Mouse (Mus musculus): Measurements from ENCODE around the gene Krt4. TPM values are rescaled to one million over a fixed set of nuclear protein-coding genes. Genes with fewer than 3 reads are reported as not detected.

The Krt4 gene
- polyA plus RNA-seq, 1 experiment from 2014 or later, result 4.1 TPM

DNA sequence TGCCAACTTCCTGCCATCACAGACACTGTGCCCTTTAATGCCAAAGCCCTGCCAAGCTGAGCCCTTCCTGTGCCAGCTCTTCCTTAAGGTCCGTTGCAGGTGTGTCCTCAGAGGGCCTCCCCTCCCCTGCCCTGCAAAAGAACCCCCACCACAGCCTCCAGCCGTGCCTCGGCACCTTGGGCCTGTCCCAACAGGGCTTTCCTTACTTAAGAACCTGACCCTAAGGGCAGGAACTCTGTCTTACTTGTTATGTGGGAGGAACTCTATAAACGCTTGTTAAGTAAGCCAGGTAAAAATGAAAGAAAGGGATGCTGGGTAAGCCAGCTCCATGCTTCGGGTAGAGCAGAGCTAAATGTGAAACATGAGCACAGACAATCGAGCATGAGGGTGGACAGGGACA lies 8.5 kb upstream of the Krt4 start:
- no peak overlapping the region for H3K4me2 ChIP-seq (replicated peaks)
- WGBS, result 54% methylated on average over 6 of the region's 6 CpGs
- H3K4me1 ChIP-seq, result peaks cover 22% of the 10 kb centered on the region
- H3K27me3 ChIP-seq, result peaks cover 42% of the 10 kb centered on the region
- ATAC-seq (ENCODE audit: low FRiP score, low read depth), result no peak
- no peaks in the 10 kb centered on the region for H3K36me3 ChIP-seq
- H3K4me3 ChIP-seq, result no peak overlapping the region
- no peak overlapping the region for H3K9ac ChIP-seq
- no peaks in the 10 kb centered on the region for H3K9me3 ChIP-seq
- no peak overlapping the region for H3K27ac ChIP-seq

- Histone ChIP-seq H3K9ac (peak overlapping the region; percentile 35; the same call in 1 of the 2 replicates), H3K4me3 (peak overlapping the region; percentile 24), H3K36me3 (no peaks in the 10 kb centered on the region), H3K27me3 (peaks cover 38% of the 10 kb centered on the region), H3K4me1 (peaks cover 28% of the 10 kb centered on the region), H3K9me3 (no peaks in the 10 kb centered on the region), H3K27ac (no peak overlapping the region), H3K4me2 (replicated peaks) (peak overlapping the region; percentile 52)
- ATAC-seq (ENCODE audit: low FRiP score, low read depth), result no peak
- whole genome bisulfite sequencing, result 6% methylated on average over 17 of the region's 17 CpGs
Observed at GRCm38 (mm10) chr15:101929666-101930065, 5.1 kb upstream of the Krt4 start.

GRCm38 (mm10) chr15:101929087-101929486 lies 4.6 kb upstream of the Krt4 start:
- Histone ChIP-seq H3K9me3 (no peaks in the 10 kb centered on the region), H3K27ac (no peak overlapping the region), H3K36me3 (no peaks in the 10 kb centered on the region), H3K9ac (no peak overlapping the region), H3K27me3 (peaks cover 38% of the 10 kb centered on the region), H3K4me2 (replicated peaks) (peak overlapping the region; percentile 52), H3K4me1 (peaks cover 28% of the 10 kb centered on the region), H3K4me3 (no peak overlapping the region)
- ATAC-seq (ENCODE audit: low FRiP score, low read depth), result no peak
- 11% methylated on average over 9 of the region's 9 CpGs for WGBS

DNA sequence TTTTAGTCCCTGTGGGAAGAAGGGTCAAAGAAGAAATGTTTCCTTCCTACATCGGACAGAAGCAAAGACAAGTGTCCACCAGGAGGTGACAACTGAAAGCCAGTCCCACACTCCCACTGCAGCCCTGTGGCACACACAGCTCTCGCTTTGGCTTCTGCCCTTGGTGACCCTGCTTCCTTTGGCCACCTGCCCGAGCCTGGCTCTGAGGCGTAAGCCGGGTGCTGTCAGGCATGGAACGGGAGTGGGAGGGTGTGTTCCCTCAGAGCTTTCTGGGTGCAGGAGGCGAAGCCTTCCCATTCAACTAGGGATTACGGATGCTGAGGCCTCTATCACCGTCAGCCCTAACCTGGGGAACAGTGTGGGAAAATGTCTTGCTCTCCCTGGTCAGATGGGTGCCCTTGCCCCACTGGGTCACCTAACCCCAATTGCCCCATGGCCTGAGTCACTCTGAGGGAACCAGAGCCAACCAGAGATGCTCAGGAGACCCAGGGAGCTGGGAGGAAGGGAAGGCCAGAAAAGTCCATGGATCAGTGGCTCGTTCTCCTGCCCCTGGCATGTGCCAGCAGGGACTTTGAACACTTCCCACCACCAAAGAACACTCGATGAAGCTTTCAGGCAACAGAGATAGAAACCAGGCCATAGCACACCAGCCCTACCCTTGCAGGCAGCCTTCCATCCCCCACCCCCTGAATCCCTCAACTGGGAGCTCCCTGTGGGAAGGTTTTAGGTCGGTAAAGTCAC lies 3.0 kb upstream of the Krt4 start:
- Histone ChIP-seq H3K27ac (no peak overlapping the region), H3K36me3 (no peaks in the 10 kb centered on the region), H3K9ac (no peak overlapping the region), H3K9me3 (no peaks in the 10 kb centered on the region), H3K4me1 (peaks cover 28% of the 10 kb centered on the region), H3K27me3 (peaks cover 35% of the 10 kb centered on the region), H3K4me3 (no peak overlapping the region), H3K4me2 (replicated peaks) (no peak overlapping the region)
- 70% methylated on average over 12 of the region's 12 CpGs for WGBS
- ATAC-seq (ENCODE audit: low FRiP score, low read depth), result no peak

- peaks cover 22% of the 10 kb centered on the region for H3K4me1 ChIP-seq
- H3K4me2 ChIP-seq (replicated peaks), result no peak overlapping the region
- ATAC-seq (ENCODE audit: low FRiP score, low read depth), result no peak
- WGBS, result 81% methylated on average over 1 of the region's 1 CpGs
- no peak overlapping the region for H3K4me3 ChIP-seq
- H3K27me3 ChIP-seq, result peaks cover 11% of the 10 kb centered on the region
- H3K27ac ChIP-seq, result no peak overlapping the region
- no peaks in the 10 kb centered on the region for H3K36me3 ChIP-seq
- H3K9me3 ChIP-seq, result no peaks in the 10 kb centered on the region
- no peak overlapping the region for H3K9ac ChIP-seq
Observed at GRCm38 (mm10) chr15:101925041-101925440, 506 bp upstream of the Krt4 start.

- Histone ChIP-seq H3K4me2 (replicated peaks) (no peak overlapping the region), H3K4me1 (no peaks in the 10 kb centered on the region), H3K27me3 (peaks cover 4% of the 10 kb centered on the region; the same call in 1 of the 2 replicates), H3K27ac (no peak overlapping the region), H3K9me3 (no peaks in the 10 kb centered on the region), H3K4me3 (no peak overlapping the region), H3K36me3 (no peaks in the 10 kb centered on the region), H3K9ac (no peak overlapping the region)
- no peak for ATAC-seq (ENCODE audit: low FRiP score, low read depth)
- 93% methylated on average over 2 of the region's 2 CpGs for WGBS
Observed at GRCm38 (mm10) chr15:101922296-101922695, 2.2 kb downstream of the Krt4 start.

DNA sequence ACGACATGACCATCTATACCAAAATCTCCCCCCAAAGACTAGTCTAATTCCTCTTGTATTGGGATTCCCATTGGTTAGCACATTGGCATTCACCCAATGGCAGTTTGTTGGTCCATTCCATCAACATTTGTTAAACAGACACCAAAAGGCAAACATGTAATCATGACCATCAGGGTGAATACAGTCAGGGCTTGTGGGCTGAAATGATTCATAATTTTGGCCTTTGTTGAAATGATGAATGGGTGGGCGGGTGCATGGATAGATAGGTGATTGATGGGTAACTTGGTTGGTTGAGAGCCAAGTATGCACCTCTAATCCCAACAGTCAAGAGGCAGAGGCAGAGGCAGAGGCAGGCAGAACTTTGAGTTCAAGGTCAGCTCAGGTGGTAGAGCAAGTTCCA lies 8.5 kb downstream of the Krt4 start:
- Histone ChIP-seq H3K4me1 (no peaks in the 10 kb centered on the region), H3K36me3 (no peaks in the 10 kb centered on the region), H3K9ac (no peak overlapping the region), H3K4me3 (no peak overlapping the region), H3K27me3 (peaks cover 7% of the 10 kb centered on the region; the same call in 1 of the 2 replicates), H3K9me3 (no peaks in the 10 kb centered on the region), H3K27ac (no peak overlapping the region), H3K4me2 (replicated peaks) (no peak overlapping the region)
- 70% methylated on average over 2 of the region's 2 CpGs for WGBS
- no peak for ATAC-seq (ENCODE audit: low FRiP score, low read depth)

DNA sequence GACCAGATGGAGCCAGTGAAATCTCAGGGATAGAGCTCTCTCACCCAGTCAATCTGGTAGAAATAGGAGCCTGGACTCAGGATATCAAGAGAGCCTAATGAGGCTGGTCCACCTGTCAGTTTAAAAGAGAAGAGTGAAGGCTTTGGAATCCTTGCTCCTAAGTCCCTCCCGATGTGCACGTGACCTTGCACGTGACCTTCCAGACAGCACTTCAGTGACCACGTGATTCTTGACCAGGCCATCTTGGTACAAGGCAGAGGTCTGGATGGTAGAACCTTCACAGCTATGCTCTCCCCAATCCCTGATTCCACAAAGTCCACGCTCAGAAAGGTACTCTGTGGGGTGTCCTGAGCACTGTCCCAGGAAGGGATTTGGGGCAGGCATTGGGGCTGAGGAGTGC lies 19.7 kb downstream of the Krt4 start:
- H3K27me3 ChIP-seq, result no peaks in the 10 kb centered on the region
- ATAC-seq (ENCODE audit: low FRiP score, low read depth), result no peak
- no peak overlapping the region for H3K9ac ChIP-seq
- no peak overlapping the region for H3K4me2 ChIP-seq (replicated peaks)
- no peaks in the 10 kb centered on the region for H3K4me1 ChIP-seq
- 85% methylated on average over 5 of the region's 5 CpGs for WGBS
- no peak overlapping the region for H3K27ac ChIP-seq
- H3K4me3 ChIP-seq, result no peak overlapping the region
- H3K9me3 ChIP-seq, result no peaks in the 10 kb centered on the region
- H3K36me3 ChIP-seq, result no peaks in the 10 kb centered on the region

DNA sequence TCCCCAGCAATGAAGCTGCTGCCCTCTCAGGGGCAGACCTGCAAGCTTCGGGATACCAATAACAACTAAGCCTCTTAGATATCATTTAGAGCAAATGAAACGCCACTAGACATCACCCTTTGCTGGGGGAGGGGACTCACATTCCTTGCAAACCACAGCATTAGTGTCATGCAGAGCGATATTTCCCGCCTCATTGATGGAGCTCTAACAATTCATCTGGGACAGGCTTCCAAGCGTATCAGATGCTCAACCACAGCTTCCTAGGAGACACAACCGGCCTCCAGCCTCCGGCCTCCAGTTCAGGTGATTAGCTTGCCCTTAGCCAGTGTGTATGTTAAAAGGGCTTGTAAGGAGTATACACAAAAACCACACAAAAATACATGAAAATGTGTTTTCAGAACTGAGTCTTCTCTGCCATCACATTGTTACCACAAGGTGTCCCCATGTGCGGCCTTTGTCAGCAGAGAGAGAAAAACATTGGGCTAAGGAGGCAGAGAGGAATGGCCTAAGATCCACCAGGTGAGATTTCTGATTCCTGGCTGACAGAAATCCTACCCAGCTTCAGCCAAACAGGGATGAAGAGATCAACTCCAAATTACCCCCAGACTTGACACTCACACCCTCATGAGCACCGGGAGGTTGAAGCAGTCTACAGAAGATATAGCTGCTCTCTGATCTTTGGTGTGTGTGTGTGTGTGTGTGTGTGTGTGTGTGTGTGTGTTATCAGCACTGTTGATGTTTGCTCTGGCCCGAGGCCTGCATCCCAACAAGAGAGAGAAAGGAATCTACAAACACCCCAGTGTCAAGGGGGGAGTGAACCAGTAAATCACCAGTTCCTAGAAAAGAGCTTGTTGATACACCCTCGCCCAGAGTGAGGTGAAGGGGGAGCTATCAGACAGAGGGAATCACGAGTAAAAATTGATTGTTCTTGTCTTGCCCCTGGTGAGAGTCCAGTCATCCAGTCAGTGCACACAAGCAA lies 22.1 kb downstream of the Krt4 start:
- no peak overlapping the region for H3K4me3 ChIP-seq
- no peak overlapping the region for H3K9ac ChIP-seq
- H3K36me3 ChIP-seq, result no peaks in the 10 kb centered on the region
- H3K27me3 ChIP-seq, result no peaks in the 10 kb centered on the region
- H3K4me1 ChIP-seq, result no peaks in the 10 kb centered on the region
- H3K9me3 ChIP-seq, result no peaks in the 10 kb centered on the region
- H3K4me2 ChIP-seq (replicated peaks), result no peak overlapping the region
- no peak for ATAC-seq (ENCODE audit: low FRiP score, low read depth)
- 57% methylated on average over 12 of the region's 12 CpGs for WGBS
- H3K27ac ChIP-seq, result no peak overlapping the region

DNA sequence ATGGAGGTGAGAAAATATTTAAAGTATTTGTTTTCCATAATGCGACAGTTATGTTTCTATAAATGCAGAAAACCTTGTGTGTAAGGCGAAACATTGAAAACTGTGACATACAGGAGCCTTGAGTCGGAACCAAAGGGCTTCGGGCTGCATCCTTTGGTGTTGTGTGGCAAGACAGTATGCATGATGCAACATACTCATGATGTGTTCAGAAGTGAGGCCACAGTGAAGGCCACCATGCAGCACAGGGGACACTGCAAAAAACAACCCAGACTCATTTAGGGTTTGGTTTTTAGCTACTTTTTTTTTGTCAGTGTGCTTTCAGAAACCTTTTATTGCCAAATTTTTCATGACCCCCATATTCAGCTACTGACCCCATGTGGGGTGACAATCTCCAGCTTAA lies 29.3 kb downstream of the Krt4 start:
- H3K4me1 ChIP-seq, result no peaks in the 10 kb centered on the region
- no peak overlapping the region for H3K4me2 ChIP-seq (replicated peaks)
- H3K36me3 ChIP-seq, result no peaks in the 10 kb centered on the region
- 0 out of 2 replicates have a peak, but pooled peaks cover 3% of the 10 kb centered on the region for H3K27me3 ChIP-seq
- H3K9ac ChIP-seq, result no peak overlapping the region
- no peaks in the 10 kb centered on the region for H3K9me3 ChIP-seq
- WGBS, result 91% methylated on average over 4 of the region's 4 CpGs
- H3K4me3 ChIP-seq, result no peak overlapping the region
- ATAC-seq (ENCODE audit: low FRiP score, low read depth), result no peak
- H3K27ac ChIP-seq, result no peak overlapping the region

DNA sequence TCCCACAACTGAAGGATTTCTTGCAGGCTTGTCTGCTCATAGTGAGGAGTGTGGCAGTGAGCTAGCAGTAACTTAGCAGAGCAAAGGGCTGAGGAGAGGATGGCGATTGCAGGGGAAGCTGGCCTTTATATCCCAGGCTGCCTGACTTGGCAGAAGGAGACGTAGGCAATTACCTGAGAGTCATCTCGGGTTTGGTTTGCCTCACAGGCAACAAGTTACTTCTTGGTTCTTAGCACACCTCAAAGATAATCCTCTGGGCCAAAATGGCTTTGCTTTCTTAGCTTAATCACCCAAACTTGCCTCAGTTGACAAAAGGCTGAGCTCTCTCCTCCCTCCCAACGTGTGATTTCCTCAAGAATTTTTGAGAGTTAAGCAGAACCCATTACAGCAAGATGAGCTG lies 31.7 kb downstream of the Krt4 start, which contains the start of gene Krt76:
Krt76 (minus strand) TSS at position 101 of the 400 bp plus-strand sequence.
- no peaks in the 10 kb centered on the region for H3K9me3 ChIP-seq
- no peaks in the 10 kb centered on the region for H3K36me3 ChIP-seq
- H3K27me3 ChIP-seq, result peaks cover 7% of the 10 kb centered on the region; the same call in 1 of the 2 replicates
- H3K4me3 ChIP-seq, result no peak within 1 kb of the TSS
- 48% methylated on average over 4 of the region's 4 CpGs for WGBS
- H3K27ac ChIP-seq, result no peak within 1 kb of the TSS
- H3K9ac ChIP-seq, result no peak within 1 kb of the TSS
- ATAC-seq (ENCODE audit: low FRiP score, low read depth), result no peak
- H3K4me2 ChIP-seq (replicated peaks), result no peak within 1 kb of the TSS
- no peaks in the 10 kb centered on the region for H3K4me1 ChIP-seq

DNA sequence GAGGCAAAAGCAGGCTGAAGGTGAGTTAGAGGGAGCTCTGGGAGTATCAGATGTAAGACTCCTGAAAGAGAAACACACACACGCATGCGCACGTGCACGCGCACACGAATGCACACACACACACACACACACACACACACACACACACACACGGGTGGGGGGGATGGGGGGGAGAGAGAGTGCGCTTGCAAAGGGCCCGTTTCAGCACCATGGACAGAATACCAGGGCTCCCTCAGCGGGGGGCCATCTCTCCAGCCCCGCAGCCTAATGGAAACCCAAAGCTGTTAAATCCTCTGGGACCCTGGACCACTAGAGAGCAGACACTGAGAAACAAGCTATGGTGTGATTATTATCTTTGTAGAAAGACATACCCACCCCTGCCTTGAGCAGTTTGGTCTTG lies 44.8 kb downstream of the Krt4 start:
- Histone ChIP-seq H3K36me3 (no peaks in the 10 kb centered on the region), H3K9ac (no peak overlapping the region), H3K27me3 (peaks cover 12% of the 10 kb centered on the region; the same call in 1 of the 2 replicates), H3K9me3 (no peaks in the 10 kb centered on the region), H3K4me2 (replicated peaks) (no peak overlapping the region), H3K27ac (no peak overlapping the region), H3K4me1 (no peaks in the 10 kb centered on the region), H3K4me3 (no peak overlapping the region)
- 26% methylated on average over 11 of the region's 11 CpGs for WGBS
- ATAC-seq (ENCODE audit: low FRiP score, low read depth), result no peak

Data from limb, embryonic 13.5 days (tissue).